Mouse (Mus musculus) left cerebral cortex, postnatal 4 days (tissue): ENCODE data around the gene Kif21a. TPM values are rescaled to one million over a fixed set of nuclear protein-coding genes. Genes with fewer than 3 reads are reported as not detected.

Source experiments
- DNase-seq: peaks from one replicate; pipeline ENCODE4 v3.0.0-alpha.2; 2022
- intact Hi-C: fragments of 180-260 bp; cut with DNase I; formaldehyde crosslinking; loops from one replicate; pipeline ENCODE4 v1.15.1; 2025
- total RNA-seq, 2 experiments: library from RNA; stranded (reverse); gene quantifications; 2 replicates each; pipeline ENCODE4 v1.2.3; 2021

Kif21a gene
- total RNA-seq, 2 experiments from 2014 or later: 69.9 to 70.0 TPM

DNA sequence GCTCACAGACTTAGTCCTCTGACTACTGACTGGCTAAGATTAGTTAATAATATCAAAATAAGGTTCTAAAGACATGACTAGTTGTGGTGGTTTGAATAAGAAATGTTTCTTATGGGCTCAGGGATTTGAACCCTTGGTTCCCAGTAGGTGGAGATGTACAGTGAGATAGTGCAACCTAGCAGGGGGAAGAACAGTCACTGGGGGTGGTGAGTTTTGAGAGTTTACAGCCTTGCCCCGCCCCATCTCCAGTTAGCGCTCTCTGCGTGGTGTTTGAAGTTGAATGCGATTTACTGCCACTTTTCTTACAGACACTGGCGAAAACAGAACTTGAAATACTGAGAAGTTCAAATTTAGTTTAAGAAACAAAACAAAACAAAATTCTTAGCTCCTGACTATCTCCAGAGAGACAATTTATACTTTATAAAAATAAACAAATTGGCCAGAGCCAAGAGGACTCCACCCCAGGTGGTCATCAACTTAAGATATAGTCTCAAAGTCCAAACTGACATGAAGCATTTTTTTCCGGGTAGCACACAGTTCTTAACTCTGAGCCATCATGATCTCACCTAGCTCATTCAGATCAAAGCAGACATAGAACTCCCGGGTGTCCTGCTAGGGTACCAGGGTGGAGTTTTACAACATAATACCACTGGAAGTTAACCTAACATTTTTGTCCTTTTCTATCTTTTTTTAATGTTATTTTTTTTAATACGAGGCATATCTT lies 88.8 kb downstream of the Kif21a start:
- DNase-seq: no peak

DNA sequence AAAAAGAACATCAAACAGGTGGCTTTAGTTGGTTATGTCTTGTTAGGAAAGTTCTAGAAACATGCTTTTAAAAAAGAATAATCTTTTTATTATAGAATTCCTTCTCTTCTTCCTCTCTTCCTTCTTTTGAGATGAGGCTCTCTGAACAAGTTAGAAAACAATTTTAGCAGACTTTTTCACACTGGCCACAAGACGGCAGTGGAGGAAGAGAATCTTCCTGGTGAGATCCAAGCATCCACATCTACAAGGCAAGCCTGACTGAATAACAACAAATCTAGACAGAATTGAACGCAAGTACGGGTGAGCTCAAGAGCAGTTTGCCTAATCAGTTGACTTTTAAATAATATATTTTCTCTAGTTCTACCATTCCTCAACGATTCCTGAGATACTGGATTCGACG lies 98.4 kb downstream of the Kif21a start:
- intact Hi-C loops: no loop called here
- DNase-seq: no peak

More for the DNA sequence above, 88.8 kb downstream of the Kif21a start:
- intact Hi-C loops: no loop called here

- intact Hi-C loops: no loop called here
- DNase-seq: no peak
Observed at GRCm38 (mm10) chr15:90938469-90938868, 111.3 kb downstream of the Kif21a start.

GRCm38 (mm10) chr15:90935579-90935978 lies 114.2 kb downstream of the Kif21a start:
- intact Hi-C loops: no loop called here
- peak; percentile 19 for DNase-seq

- intact Hi-C loops: no loop called here
- DNase-seq: no peak
Observed at GRCm38 (mm10) chr15:90931451-90931850, 118.3 kb downstream of the Kif21a start.

DNA sequence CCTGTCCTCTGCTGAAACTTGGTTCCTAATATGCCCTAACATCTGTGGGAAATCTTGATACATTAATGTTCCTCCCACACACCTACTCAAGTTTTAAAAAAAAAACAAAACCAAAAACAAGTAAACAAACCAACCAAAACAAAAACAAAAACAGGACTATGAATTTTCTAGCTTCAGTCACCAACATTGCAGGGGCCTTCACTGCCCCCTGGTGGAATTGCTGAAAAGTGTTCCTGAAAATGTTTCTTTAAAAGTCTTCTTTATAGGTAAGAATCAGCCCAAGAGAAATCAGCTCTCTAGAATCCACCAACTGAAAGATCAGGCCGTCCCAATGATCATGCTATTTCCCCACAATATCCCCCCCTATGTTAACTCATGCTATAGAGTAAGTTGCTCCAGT lies 120.7 kb downstream of the Kif21a start:
- intact Hi-C loops: loop anchor here (5.0 to 10.0 kb wide), 3 partner anchors 74 to 687 kb away; no protein-coding TSS in a partner anchor
- peak; percentile 11 for DNase-seq

- intact Hi-C loops: no loop called here
Observed at GRCm38 (mm10) chr15:90896480-90896879, 153.3 kb downstream of the Kif21a start.

GRCm38 (mm10) chr15:90887466-90887865 lies 162.3 kb downstream of the Kif21a start:
- no peak for DNase-seq
- intact Hi-C loops: no loop called here

More at GRCm38 (mm10) chr15:90896480-90896879, 153.3 kb downstream of the Kif21a start:
- DNase-seq: no peak

Other genes with a start within 250 kb of the Kif21a start
- 10 to 100 TPM in 1 of 2 experiments, 1 to 10 TPM in 1; 9.9 to 11.6 TPM for gene Abcd2, start 141.9 kb upstream of the Kif21a start, total RNA-seq
- gene CN725425, start 149.5 kb upstream of the Kif21a start, total RNA-seq: not detected